In genomic region chr10:3572723-3573649, GRCm38 (mm10) we compare ENCODE assay signal across 8 mouse cellular contexts. TPM values are rescaled to one million over a fixed set of nuclear protein-coding genes. Genes with fewer than 3 reads are reported as not detected.
A peak's percentile ranks its signal among the peaks of the same experiment; 100 is the strongest.
DNase-seq lines count a peak whose midpoint lies in the region; ATAC-seq lines count a peak whose summit lies in the region.

No protein-coding gene starts in this region.

- peak; percentile 85 for ATAC-seq in forebrain, embryonic 11.5 days (replicated peaks; ENCODE audit: low FRiP score)

- DNase-seq in B cell, adult 2 months = peak; percentile 7 to 12
- DNase-seq in R1 (ENCODE audit: low read depth, low spot score) = peak; percentile 78
- DNase-seq in forebrain, embryonic 11.5 days (ENCODE audit: low spot score) = peak; percentile 56
- DNase-seq in heart, postnatal 4 days = peak; percentile 61
- peak; percentile 17 for DNase-seq in layer of hippocampus, adult 9-10 months (ENCODE audit: low spot score)
- DNase-seq in mesoderm, embryonic 11.5 days (ENCODE audit: low read depth, low spot score) = peak; percentile 62
- peak; percentile 35 for DNase-seq in telencephalon, adult 2 months (ENCODE audit: low read depth, low spot score)
- DNase-seq in thymus, postnatal 4 days = no peak

- WGBS in forebrain, embryonic 11.5 days = 71% methylated on average over 10 of the region's 10 CpGs

- no peak overlapping the region for H3K27ac ChIP-seq in forebrain, embryonic 11.5 days (ENCODE audit: low read depth, low read length)

- no peak overlapping the region for H3K4me2 ChIP-seq in forebrain, embryonic 11.5 days (ENCODE audit: low read depth, low read length, severe bottlenecking)

- no peaks in the 10 kb centered on the region for H3K36me3 ChIP-seq in forebrain, embryonic 11.5 days (ENCODE audit: control insufficient read depth, insufficient read depth, low read length)

- H3K4me3 ChIP-seq in forebrain, embryonic 11.5 days (ENCODE audit: low read depth, low read length) = no peak overlapping the region

- H3K9ac ChIP-seq in forebrain, embryonic 11.5 days (ENCODE audit: low read length) = no peak overlapping the region

- no peaks in the 10 kb centered on the region for H3K4me1 ChIP-seq in forebrain, embryonic 11.5 days (replicated peaks; ENCODE audit: control insufficient read depth, insufficient read depth, low read length)

- no peaks in the 10 kb centered on the region for H3K9me3 ChIP-seq in forebrain, embryonic 11.5 days (ENCODE audit: control insufficient read depth, low read length)

- H3K27me3 ChIP-seq in forebrain, embryonic 11.5 days (ENCODE audit: control insufficient read depth, insufficient read depth, low read length) = no peaks in the 10 kb centered on the region

RNA-seq across cellular contexts. Expression of gene Iyd, which starts 32.9 kb away (rescaled TPM):
- polyA plus RNA-seq in forebrain, embryonic 11.5 days (2014; fragmentation: Nextera tagmentation; extraction: Ambion mirVana) = not detected in 2 replicates
- under 1 TPM; 0.29 to 0.38 TPM for total RNA-seq in heart, postnatal 4 days (2021)
